Mouse (Mus musculus) limb, embryonic 10.5 days (tissue): ENCODE results near the gene Fggy. TPM values are rescaled to one million over a fixed set of nuclear protein-coding genes. Genes with fewer than 3 reads are reported as not detected.

Source experiments
- DNase-seq: peaks from one replicate; pipeline ENCODE4 v3.0.0-alpha.2; 2017; ENCODE audit warnings: low spot score
- H3K27ac ChIP-seq: fragments of 300-500 bp; sonication (generic); 2 replicates; pipeline ENCODE4 v1.5.1; 2016; ENCODE audit warnings: mild to moderate bottlenecking
- H3K27me3 ChIP-seq: fragments of 300-500 bp; sonication (generic); 2 replicates; pipeline ENCODE4 v1.6.1; 2016; ENCODE audit warnings: low read depth, mild to moderate bottlenecking; ENCODE audit not compliant: poor library complexity, severe bottlenecking
- H3K36me3 ChIP-seq: fragments of 300-500 bp; sonication (generic); 2 replicates; pipeline ENCODE4 v1.6.1; 2016; ENCODE audit warnings: mild to moderate bottlenecking, moderate library complexity
- H3K4me1 ChIP-seq: fragments of 300-500 bp; sonication (generic); 2 replicates; pipeline ENCODE4 v1.6.1; 2016
- H3K4me3 ChIP-seq: fragments of 300-500 bp; sonication (generic); 2 replicates; pipeline ENCODE4 v1.5.1; 2016; ENCODE audit warnings: mild to moderate bottlenecking, moderate library complexity
- H3K9me3 ChIP-seq: fragments of 300-500 bp; sonication (generic); replicated peaks from 2 replicates; pipeline ENCODE4 v1.6.1; 2016; ENCODE audit warnings: mild to moderate bottlenecking
- WGBS: fragments of 180-500 bp; shearing (Covaris S2); methylation state at CpG from one replicate; pipeline ENCODE4 v1.1.7; 2016; 5-methylcytosine and 5-hydroxymethylcytosine counted together
- polyA plus RNA-seq: library from polyadenylated mRNA; unstranded; fragments of >200 nt; fragmentation: Nextera tagmentation; extraction: Ambion mirVana; gene quantifications from 2 replicates; pipeline ENCODE4 v1.2.1, GENCODE M21; 2016

Gene Fggy
- polyA plus RNA-seq, 1 experiment from 2014 or later, result 8.1 TPM

- no peaks in the 10 kb centered on the region for H3K36me3 ChIP-seq
- H3K4me1 ChIP-seq, result no peaks in the 10 kb centered on the region; the same call in 1 of the 2 replicates
- 76% methylated on average over 2 of the region's 2 CpGs for WGBS
- no peak overlapping the region for H3K4me3 ChIP-seq
- no peaks in the 10 kb centered on the region for H3K27me3 ChIP-seq
- H3K27ac ChIP-seq, result no peak overlapping the region
- DNase-seq, result no peak
- H3K9me3 ChIP-seq, result no peaks in the 10 kb centered on the region
Observed at GRCm38 (mm10) chr4:95931331-95931730, 374.0 kb downstream of the Fggy start.

GRCm38 (mm10) chr4:95933801-95934356 lies 376.6 kb downstream of the Fggy start:
- Histone ChIP-seq H3K4me1 (no peaks in the 10 kb centered on the region; the same call in 1 of the 2 replicates), H3K27ac (no peak overlapping the region), H3K36me3 (no peaks in the 10 kb centered on the region), H3K4me3 (no peak overlapping the region), H3K9me3 (no peaks in the 10 kb centered on the region), H3K27me3 (no peaks in the 10 kb centered on the region)
- no peak for DNase-seq
- 94% methylated on average over 9 of the region's 9 CpGs for WGBS

GRCm38 (mm10) chr4:95934384-95935035 lies 377.2 kb downstream of the Fggy start:
- no peaks in the 10 kb centered on the region for H3K9me3 ChIP-seq
- no peak for DNase-seq
- H3K4me3 ChIP-seq, result no peak overlapping the region
- 88% methylated on average over 4 of the region's 4 CpGs for WGBS
- H3K4me1 ChIP-seq, result no peaks in the 10 kb centered on the region; the same call in 1 of the 2 replicates
- no peaks in the 10 kb centered on the region for H3K27me3 ChIP-seq
- H3K36me3 ChIP-seq, result no peaks in the 10 kb centered on the region
- no peak overlapping the region for H3K27ac ChIP-seq

- Histone ChIP-seq H3K27ac (no peak overlapping the region), H3K9me3 (no peaks in the 10 kb centered on the region), H3K27me3 (no peaks in the 10 kb centered on the region), H3K4me3 (no peak overlapping the region), H3K4me1 (no peaks in the 10 kb centered on the region; the same call in 1 of the 2 replicates), H3K36me3 (no peaks in the 10 kb centered on the region)
- no peak for DNase-seq
- WGBS, result 86% methylated on average over 3 of the region's 3 CpGs
Observed at GRCm38 (mm10) chr4:95938701-95939100, 381.4 kb downstream of the Fggy start.

GRCm38 (mm10) chr4:95947896-95948295 lies 390.6 kb downstream of the Fggy start:
- Histone ChIP-seq H3K4me1 (no peaks in the 10 kb centered on the region), H3K27me3 (no peaks in the 10 kb centered on the region), H3K4me3 (no peak overlapping the region), H3K27ac (no peak overlapping the region), H3K36me3 (no peaks in the 10 kb centered on the region), H3K9me3 (no peaks in the 10 kb centered on the region)
- 83% methylated on average over 1 of the region's 1 CpGs for WGBS
- no peak for DNase-seq

GRCm38 (mm10) chr4:95953328-95953727 lies 396.0 kb downstream of the Fggy start:
- Histone ChIP-seq H3K27me3 (no peaks in the 10 kb centered on the region), H3K36me3 (no peaks in the 10 kb centered on the region)
- DNase-seq, result no peak

GRCm38 (mm10) chr4:95966928-95967724 lies 409.8 kb downstream of the Fggy start, which contains the start of gene Hook1:
Gene Hook1, plus strand, starts transcription at chr4:95967240.
- H3K9me3 ChIP-seq, result no peaks in the 10 kb centered on the region
- H3K36me3 ChIP-seq, result no peaks in the 10 kb centered on the region
- peaks cover 16% of the 10 kb centered on the region for H3K4me1 ChIP-seq
- peak; percentile 91 for DNase-seq
- peak within 1 kb of the TSS; percentile 84 for H3K27ac ChIP-seq
- peak within 1 kb of the TSS; percentile 73 for H3K4me3 ChIP-seq
- under 1% methylated on average over 82 of the region's 82 CpGs for WGBS
- H3K27me3 ChIP-seq, result peaks cover 14% of the 10 kb centered on the region

More at GRCm38 (mm10) chr4:95953328-95953727, 396.0 kb downstream of the Fggy start:
- no peaks in the 10 kb centered on the region for H3K4me1 ChIP-seq
- no peak overlapping the region for H3K4me3 ChIP-seq
- H3K27ac ChIP-seq, result no peak overlapping the region
- no peaks in the 10 kb centered on the region for H3K9me3 ChIP-seq
